Mouse (Mus musculus) cerebellum, adult 9-11 months (tissue): ENCODE data around the gene Zbtb21.
"Not testable (repeated sequence)": the region's sequence is repeated elsewhere in the genome, so short reads cannot be mapped to it uniquely, and the experiment has no call there.

Source experiments
- DNase-seq: peaks from one replicate; pipeline ENCODE4 v3.0.0; 2022

Gene Zbtb21

GRCm38 (mm10) chr16:97962151-97962948, at the start of gene Zbtb21, which contains the start of gene C2cd2:
Gene Zbtb21 (minus strand): TSS chr16:97962622.
Gene C2cd2 (minus strand): TSS chr16:97962598.
- DNase-seq = peak; percentile 99

- DNase-seq = not testable (repeated sequence)
Measured at GRCm38 (mm10) chr16:97997383-97997731, 34.9 kb upstream of the Zbtb21 start.

GRCm38 (mm10) chr16:97996616-97997382, 34.4 kb upstream of the Zbtb21 start, which contains the start of gene B230307C23Rik:
Gene B230307C23Rik (plus strand): TSS chr16:97997315.
- peak; percentile 82 for DNase-seq

GRCm38 (mm10) chr16:97995849-97996615, 33.6 kb upstream of the Zbtb21 start:
- peak; percentile 10 for DNase-seq

GRCm38 (mm10) chr16:97992477-97992876, 30.1 kb upstream of the Zbtb21 start:
- DNase-seq = not testable (repeated sequence)

- DNase-seq = no peak
Measured at GRCm38 (mm10) chr16:97991517-97991916, 29.1 kb upstream of the Zbtb21 start.

GRCm38 (mm10) chr16:97984589-97984988, 22.2 kb upstream of the Zbtb21 start:
- no peak for DNase-seq

GRCm38 (mm10) chr16:97981362-97981761, 18.9 kb upstream of the Zbtb21 start:
- no peak for DNase-seq

GRCm38 (mm10) chr16:97977722-97978121, 15.3 kb upstream of the Zbtb21 start:
- no peak for DNase-seq

GRCm38 (mm10) chr16:97977277-97977676, 14.9 kb upstream of the Zbtb21 start:
- no peak for DNase-seq

- no peak for DNase-seq
Measured at GRCm38 (mm10) chr16:97963956-97964540, 1.6 kb upstream of the Zbtb21 start.

- DNase-seq = no peak
Measured at GRCm38 (mm10) chr16:97961381-97962150, 856 bp downstream of the Zbtb21 start.

- no peak for DNase-seq
Measured at GRCm38 (mm10) chr16:97960348-97960747, 2.1 kb downstream of the Zbtb21 start.

GRCm38 (mm10) chr16:97958401-97958973, 3.9 kb downstream of the Zbtb21 start:
- DNase-seq = no peak

GRCm38 (mm10) chr16:97957626-97958025, 4.8 kb downstream of the Zbtb21 start:
- DNase-seq = no peak

GRCm38 (mm10) chr16:97956011-97956410, 6.4 kb downstream of the Zbtb21 start:
- DNase-seq = no peak

GRCm38 (mm10) chr16:97953300-97953699, 9.1 kb downstream of the Zbtb21 start:
- no peak for DNase-seq

GRCm38 (mm10) chr16:97952801-97953200, 9.6 kb downstream of the Zbtb21 start:
- no peak for DNase-seq

GRCm38 (mm10) chr16:97952371-97952770, 10.1 kb downstream of the Zbtb21 start:
- no peak for DNase-seq

- no peak for DNase-seq
Measured at GRCm38 (mm10) chr16:97950061-97950460, 12.4 kb downstream of the Zbtb21 start.

GRCm38 (mm10) chr16:97948836-97949235, 13.6 kb downstream of the Zbtb21 start:
- DNase-seq = no peak

GRCm38 (mm10) chr16:97946993-97947392, 15.4 kb downstream of the Zbtb21 start:
- not testable (repeated sequence) for DNase-seq
